Mouse (Mus musculus) midbrain, embryonic 13.5 days (tissue): ENCODE data around the gene Agap1. TPM values are rescaled to one million over a fixed set of nuclear protein-coding genes. Genes with fewer than 3 reads are reported as not detected.

Experiments
- ATAC-seq: fragments of 200-750 bp; cut with Nextera tagmentation; 2 replicates; pipeline ENCODE4 v1.8.0; 2017; ENCODE audit warnings: mild to moderate bottlenecking, moderate TSS enrichment, moderate library complexity
- H3K27ac ChIP-seq: fragments of 300-500 bp; sonication (generic); 2 replicates; pipeline ENCODE4 v1.5.1; 2015; ENCODE audit warnings: inconsistent platforms, mild to moderate bottlenecking, moderate library complexity
- H3K27me3 ChIP-seq: fragments of 300-500 bp; sonication (generic); 2 replicates; pipeline ENCODE4 v1.6.1; 2015; ENCODE audit warnings: mild to moderate bottlenecking, inconsistent platforms
- H3K36me3 ChIP-seq: fragments of 300-500 bp; sonication (generic); 2 replicates; pipeline ENCODE4 v1.6.1; 2015; ENCODE audit warnings: mild to moderate bottlenecking, inconsistent platforms
- H3K4me1 ChIP-seq: fragments of 300-500 bp; sonication (generic); replicated peaks from 2 replicates; pipeline ENCODE4 v1.6.1; 2015; ENCODE audit warnings: inconsistent platforms
- H3K4me2 ChIP-seq: fragments of 300-500 bp; sonication (generic); replicated peaks from 2 replicates; pipeline ENCODE4 v1.6.1; 2015; ENCODE audit warnings: moderate library complexity, mild to moderate bottlenecking, inconsistent platforms
- H3K4me3 ChIP-seq: fragments of 300-500 bp; sonication (generic); replicated peaks from 2 replicates; pipeline ENCODE4 v1.5.1; 2015; ENCODE audit warnings: mild to moderate bottlenecking, inconsistent platforms
- H3K9ac ChIP-seq: fragments of 300-500 bp; sonication (generic); replicated peaks from 2 replicates; pipeline ENCODE4 v1.6.1; 2015; ENCODE audit warnings: mild to moderate bottlenecking, inconsistent platforms
- H3K9me3 ChIP-seq: fragments of 300-500 bp; sonication (generic); 2 replicates; pipeline ENCODE4 v1.6.1; 2016; ENCODE audit warnings: mild to moderate bottlenecking, inconsistent platforms
- WGBS: fragments of 180-500 bp; shearing (Covaris S2); methylation state at CpG from one replicate; pipeline ENCODE4 v1.1.7; 2015; 5-methylcytosine and 5-hydroxymethylcytosine counted together
- polyA plus RNA-seq: library from polyadenylated mRNA; unstranded; fragments of >200 nt; fragmentation: Nextera tagmentation; extraction: Ambion mirVana; gene quantifications from 2 replicates; pipeline ENCODE4 v1.2.1, GENCODE M21; 2015

The Agap1 gene
- polyA plus RNA-seq, 1 experiment from 2014 or later = 50.2 TPM

- H3K4me1 ChIP-seq = peaks cover 76% of the 10 kb centered on the region
Observed at GRCm38 (mm10) chr1:89932021-89932423, 477.4 kb downstream of the Agap1 start.

DNA sequence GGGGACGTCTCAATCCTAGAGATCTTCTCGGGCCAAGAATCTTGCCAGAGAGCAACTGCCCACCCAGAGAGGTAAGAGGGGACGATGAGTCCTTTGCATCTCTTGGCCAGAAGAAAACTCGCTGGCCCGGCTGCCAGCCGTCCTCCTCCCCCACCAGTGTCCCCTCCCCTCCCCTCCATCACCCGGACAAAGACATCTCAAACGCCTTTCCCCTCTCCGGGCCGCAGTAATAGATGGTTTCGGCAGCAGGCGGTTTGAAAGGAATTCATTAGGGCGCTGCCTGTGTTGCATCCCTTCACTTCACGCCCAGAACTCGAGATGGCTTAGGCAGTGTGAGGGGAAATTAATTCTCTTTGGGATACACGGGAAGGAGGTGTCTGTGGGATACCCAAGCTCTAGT lies 478.0 kb downstream of the Agap1 start:
- Histone ChIP-seq H3K9ac (no peak overlapping the region), H3K36me3 (no peaks in the 10 kb centered on the region), H3K9me3 (no peaks in the 10 kb centered on the region), H3K4me2 (peak overlapping the region; percentile 60), H3K27me3 (peaks cover 100% of the 10 kb centered on the region), H3K4me3 (no peak overlapping the region), H3K4me1 (peaks cover 73% of the 10 kb centered on the region), H3K27ac (no peak overlapping the region; the same call in 1 of the 2 replicates)
- WGBS = under 1% methylated on average over 16 of the region's 16 CpGs
- ATAC-seq = no peak

More at GRCm38 (mm10) chr1:89932021-89932423, 477.4 kb downstream of the Agap1 start:
- WGBS = under 1% methylated on average over 19 of the region's 19 CpGs
- no peak for ATAC-seq
- peak overlapping the region; percentile 46; the same call in 1 of the 2 replicates for H3K9ac ChIP-seq
- no peak overlapping the region for H3K27ac ChIP-seq
- peak overlapping the region; percentile 60 for H3K4me2 ChIP-seq
- H3K36me3 ChIP-seq = no peaks in the 10 kb centered on the region
- peaks cover 100% of the 10 kb centered on the region for H3K27me3 ChIP-seq
- H3K9me3 ChIP-seq = no peaks in the 10 kb centered on the region
- peak overlapping the region; percentile 44 for H3K4me3 ChIP-seq

DNA sequence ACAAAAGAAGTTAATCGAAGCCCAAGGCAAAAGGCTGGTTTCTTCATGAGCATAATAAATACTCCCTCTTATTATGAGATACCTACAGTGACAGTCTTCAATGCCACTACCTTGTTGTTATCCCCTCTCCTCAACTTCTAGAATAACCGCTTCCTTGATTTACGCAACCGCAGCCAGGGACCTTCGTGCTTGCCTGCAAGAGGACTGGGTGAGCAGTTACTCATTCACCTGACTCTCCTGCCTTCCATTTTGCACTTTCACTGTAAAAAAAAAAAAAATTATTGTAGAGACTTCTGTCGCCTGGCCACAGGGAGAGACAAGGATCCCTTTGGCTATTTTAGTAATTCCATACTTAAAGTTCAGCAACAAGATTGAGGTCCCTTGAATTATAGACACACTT lies 478.4 kb downstream of the Agap1 start:
- peak overlapping the region; percentile 14 for H3K27ac ChIP-seq
- no peak for ATAC-seq
- H3K9me3 ChIP-seq = no peaks in the 10 kb centered on the region
- H3K4me3 ChIP-seq = no peak overlapping the region
- H3K4me1 ChIP-seq = peaks cover 73% of the 10 kb centered on the region
- H3K27me3 ChIP-seq = peaks cover 100% of the 10 kb centered on the region
- 5% methylated on average over 6 of the region's 6 CpGs for WGBS
- H3K4me2 ChIP-seq = peak overlapping the region; percentile 60; the same call in 1 of the 2 replicates
- H3K36me3 ChIP-seq = no peaks in the 10 kb centered on the region
- H3K9ac ChIP-seq = no peak overlapping the region

GRCm38 (mm10) chr1:89933786-89934185 lies 479.2 kb downstream of the Agap1 start:
- no peaks in the 10 kb centered on the region for H3K9me3 ChIP-seq
- peaks cover 68% of the 10 kb centered on the region for H3K4me1 ChIP-seq
- no peak overlapping the region for H3K27ac ChIP-seq
- peak overlapping the region; percentile 11 for H3K4me2 ChIP-seq
- no peak for ATAC-seq
- H3K27me3 ChIP-seq = peaks cover 100% of the 10 kb centered on the region
- no peak overlapping the region for H3K9ac ChIP-seq
- WGBS = under 1% methylated on average over 21 of the region's 21 CpGs
- no peaks in the 10 kb centered on the region for H3K36me3 ChIP-seq
- H3K4me3 ChIP-seq = peak overlapping the region; percentile 11; the same call in 1 of the 2 replicates

- ATAC-seq = no peak
- Histone ChIP-seq H3K9me3 (no peaks in the 10 kb centered on the region), H3K4me1 (peaks cover 61% of the 10 kb centered on the region), H3K4me2 (peak overlapping the region; percentile 11; the same call in 1 of the 2 replicates), H3K36me3 (no peaks in the 10 kb centered on the region), H3K27ac (no peak overlapping the region), H3K4me3 (0 out of 2 replicates have a peak overlapping the region, but pooled peaks have one; percentile 11), H3K27me3 (peaks cover 100% of the 10 kb centered on the region), H3K9ac (no peak overlapping the region)
- WGBS = 1% methylated on average over 19 of the region's 19 CpGs
Observed at GRCm38 (mm10) chr1:89934316-89935260, 480.0 kb downstream of the Agap1 start.

GRCm38 (mm10) chr1:89935493-89936348 lies 481.1 kb downstream of the Agap1 start:
- H3K4me3 ChIP-seq = no peak overlapping the region
- peak overlapping the region; percentile 27 for H3K4me2 ChIP-seq
- no peaks in the 10 kb centered on the region; the same call in 1 of the 2 replicates for H3K9me3 ChIP-seq
- H3K36me3 ChIP-seq = no peaks in the 10 kb centered on the region
- H3K27ac ChIP-seq = no peak overlapping the region
- peaks cover 99% of the 10 kb centered on the region for H3K27me3 ChIP-seq
- no peak overlapping the region for H3K9ac ChIP-seq
- ATAC-seq = no peak
- WGBS = 1% methylated on average over 29 of the region's 29 CpGs
- H3K4me1 ChIP-seq = peaks cover 49% of the 10 kb centered on the region

DNA sequence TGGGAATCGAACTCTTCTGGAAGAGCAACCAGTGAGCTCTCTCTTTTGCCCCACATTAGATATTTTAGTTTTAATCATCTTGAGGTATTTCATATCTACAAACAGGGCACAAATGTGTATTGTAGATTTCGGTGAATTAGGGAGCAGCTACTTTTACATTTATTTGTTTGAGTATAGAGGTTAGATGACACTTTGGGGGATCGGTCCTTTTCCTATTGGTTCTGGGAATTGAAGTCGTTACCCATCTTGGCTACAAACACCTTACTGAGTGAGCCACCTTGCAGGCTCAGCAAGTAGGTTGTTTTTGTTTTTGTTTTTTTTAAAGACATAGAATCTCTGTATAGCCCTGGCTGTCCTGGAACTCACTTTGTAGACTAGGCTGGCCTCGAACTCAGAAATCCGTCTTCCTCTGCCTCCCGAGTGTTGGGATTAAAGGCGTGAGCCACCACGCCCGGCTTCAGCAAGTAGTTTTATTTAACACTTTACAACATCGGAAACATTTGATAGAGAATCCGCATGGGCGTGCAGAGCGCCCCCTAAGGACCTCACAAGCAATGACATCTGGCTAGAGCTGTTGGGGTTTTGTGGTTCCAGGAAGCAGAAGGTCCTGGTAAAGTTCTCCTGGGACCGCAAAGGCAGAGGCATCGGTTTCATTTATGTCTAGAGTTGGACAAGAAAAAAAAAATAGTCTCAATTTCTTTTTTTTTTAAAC lies 484.4 kb downstream of the Agap1 start:
- H3K4me3 ChIP-seq = no peak overlapping the region
- H3K4me1 ChIP-seq = peaks cover 41% of the 10 kb centered on the region
- WGBS = 21% methylated on average over 16 of the region's 16 CpGs
- no peaks in the 10 kb centered on the region; the same call in 1 of the 2 replicates for H3K9me3 ChIP-seq
- no peak overlapping the region for H3K27ac ChIP-seq
- H3K36me3 ChIP-seq = no peaks in the 10 kb centered on the region
- no peak overlapping the region for H3K9ac ChIP-seq
- ATAC-seq = no peak
- peaks cover 87% of the 10 kb centered on the region for H3K27me3 ChIP-seq
- no peak overlapping the region for H3K4me2 ChIP-seq

GRCm38 (mm10) chr1:89939596-89939960 lies 485.0 kb downstream of the Agap1 start:
- WGBS = 28% methylated on average over 16 of the region's 16 CpGs
- H3K4me3 ChIP-seq = no peak overlapping the region
- H3K9ac ChIP-seq = no peak overlapping the region
- no peaks in the 10 kb centered on the region; the same call in 1 of the 2 replicates for H3K9me3 ChIP-seq
- no peak overlapping the region for H3K27ac ChIP-seq
- H3K36me3 ChIP-seq = no peaks in the 10 kb centered on the region
- H3K4me2 ChIP-seq = no peak overlapping the region
- no peak for ATAC-seq
- H3K4me1 ChIP-seq = peaks cover 36% of the 10 kb centered on the region
- H3K27me3 ChIP-seq = peaks cover 87% of the 10 kb centered on the region

- H3K36me3 ChIP-seq = no peaks in the 10 kb centered on the region
- H3K27ac ChIP-seq = no peak overlapping the region
- ATAC-seq = no peak
- peaks cover 86% of the 10 kb centered on the region for H3K27me3 ChIP-seq
- H3K9ac ChIP-seq = no peak overlapping the region
- H3K9me3 ChIP-seq = no peaks in the 10 kb centered on the region; the same call in 1 of the 2 replicates
- 3% methylated on average over 34 of the region's 34 CpGs for WGBS
- H3K4me1 ChIP-seq = peaks cover 30% of the 10 kb centered on the region
- H3K4me2 ChIP-seq = no peak overlapping the region
- no peak overlapping the region for H3K4me3 ChIP-seq
Observed at GRCm38 (mm10) chr1:89939981-89940726, 485.5 kb downstream of the Agap1 start.

- WGBS = 5% methylated on average over 15 of the region's 15 CpGs
- no peaks in the 10 kb centered on the region for H3K36me3 ChIP-seq
- ATAC-seq = no peak
- peaks cover 86% of the 10 kb centered on the region for H3K27me3 ChIP-seq
- no peak overlapping the region for H3K9ac ChIP-seq
- H3K9me3 ChIP-seq = no peaks in the 10 kb centered on the region; the same call in 1 of the 2 replicates
- peak overlapping the region; percentile 65 for H3K4me2 ChIP-seq
- H3K4me1 ChIP-seq = peaks cover 21% of the 10 kb centered on the region
- H3K27ac ChIP-seq = no peak overlapping the region
- peak overlapping the region; percentile 37 for H3K4me3 ChIP-seq
Observed at GRCm38 (mm10) chr1:89940961-89941524, 486.4 kb downstream of the Agap1 start.
